ENCODE assay signal across 19 mouse cellular contexts in the genomic region with DNA sequence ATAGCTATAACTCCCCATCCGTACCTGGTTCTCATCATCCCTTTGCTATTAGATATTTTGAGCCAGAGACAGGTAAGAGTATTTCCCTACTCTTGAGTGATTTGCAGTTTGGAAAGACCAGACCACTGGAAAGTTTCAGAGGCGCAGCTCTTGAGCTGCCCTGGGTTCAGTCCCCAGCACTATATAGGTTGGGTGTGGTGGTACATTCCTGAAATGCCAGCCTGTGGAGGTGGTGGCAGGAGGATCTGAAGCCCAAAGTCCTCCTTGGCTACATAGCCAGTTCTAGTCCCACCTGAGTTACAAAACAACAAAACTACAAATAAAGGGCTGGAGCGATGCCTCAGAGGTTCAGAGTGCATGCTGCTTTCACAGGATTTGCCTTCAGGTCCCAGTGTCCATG.
"Had no signal": no experiment of that assay in that cellular context is flagged by ENCODE, and none has a peak within 500 bp of the region (broad histone marks: within the 10 kb centered on the region; RNA-seq: fewer than 3 reads in every experiment).

No protein-coding gene starts in this region.

- H3K9me3 ChIP-seq: liver, embryonic 13.5 days; megakaryocyte, embryonic 14.5 days; midbrain, embryonic 10.5 days; midbrain, embryonic 13.5 days; neural tube, embryonic 13.5 days had no signal

- DNase-seq: kidney, adult 2 months; kidney, postnatal 25 days; layer of hippocampus, adult 9-11 months; layer of hippocampus, postnatal 36 days; liver, embryonic 13.5 days; lung, embryonic 14.5 days; lung, postnatal 14 days; thymus, adult 18-20 months; thymus, postnatal 36 days had no signal

- ATAC-seq: intestine, postnatal 0 days; midbrain, embryonic 13.5 days; midbrain, embryonic 16.5 days had no signal

- H3K27ac ChIP-seq: kidney, postnatal 0 days; layer of hippocampus, adult 2 months; left cerebral cortex, adult 2 months; liver, embryonic 13.5 days; midbrain, embryonic 10.5 days; midbrain, embryonic 13.5 days; neural tube, embryonic 13.5 days had no signal

- H3K27me3 ChIP-seq: liver, embryonic 13.5 days; megakaryocyte, embryonic 14.5 days; midbrain, embryonic 13.5 days; neural tube, embryonic 13.5 days had no signal

- H3K4me3 ChIP-seq: layer of hippocampus, adult 2 months; left cerebral cortex, adult 2 months; liver, embryonic 13.5 days; megakaryocyte, embryonic 14.5 days; midbrain, embryonic 10.5 days; midbrain, embryonic 13.5 days; myocyte; neural tube, embryonic 13.5 days had no signal

- H3K4me2 ChIP-seq: liver, embryonic 13.5 days; lung, embryonic 14.5 days; midbrain, embryonic 13.5 days; neural tube, embryonic 13.5 days had no signal

- H3K9ac ChIP-seq: liver, embryonic 13.5 days; lung, embryonic 14.5 days; midbrain, embryonic 13.5 days; neural tube, embryonic 13.5 days had no signal
